Mouse (Mus musculus): ENCODE measurements around the gene Tekt2.

The Tekt2 gene

DNA sequence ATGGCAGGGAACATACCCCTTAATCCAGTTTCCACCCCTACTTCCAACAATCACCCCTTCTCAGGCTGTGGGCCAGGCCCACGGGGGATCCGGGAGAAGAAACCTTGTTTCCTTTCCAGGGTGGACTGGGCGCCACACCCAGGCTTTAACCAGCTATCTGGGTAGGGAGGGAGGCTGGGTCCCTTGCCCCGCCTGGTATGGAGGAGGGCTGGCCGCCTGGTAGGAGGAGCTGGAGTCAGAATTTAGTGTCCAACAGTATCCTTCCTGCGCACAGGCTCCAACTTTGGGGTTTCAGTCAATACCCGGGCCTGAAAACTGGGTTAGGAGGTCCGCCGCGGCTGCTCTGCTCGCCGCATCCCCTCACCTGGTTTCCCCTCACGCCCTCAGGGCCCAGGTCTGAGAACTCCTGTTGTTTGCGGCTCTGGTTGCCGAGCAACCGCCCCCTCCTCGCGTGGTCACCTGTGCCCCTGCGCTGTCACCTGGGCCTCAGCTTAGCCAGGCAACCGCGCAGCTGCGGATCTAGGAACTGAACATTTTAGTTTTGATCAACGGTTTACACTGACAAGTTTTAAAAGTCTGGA lies at the start of gene Tekt2:
TSS of gene Tekt2 (minus strand) at position 408 of the 581 bp plus-strand sequence.
- peak; percentile 28 for DNase-seq

DNA sequence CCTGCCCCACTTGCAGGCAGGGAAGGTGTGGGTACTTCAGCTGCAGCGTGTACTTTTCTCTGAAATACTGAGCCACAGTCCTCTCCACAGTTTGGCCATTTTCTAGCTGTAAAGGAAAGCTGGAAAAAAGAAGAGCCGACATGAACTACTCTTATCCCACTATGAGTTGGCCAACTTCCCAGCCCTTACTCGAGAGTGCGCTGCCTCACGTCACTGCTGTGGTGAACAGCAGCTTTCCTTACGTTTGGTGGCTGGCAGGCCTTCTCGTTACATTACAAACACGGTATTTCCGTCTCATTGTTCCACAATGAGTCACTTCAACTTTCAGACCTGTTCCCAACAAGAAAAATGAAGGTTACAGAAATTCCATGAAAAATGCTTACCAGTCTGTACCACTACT lies 46.0 kb upstream of the Tekt2 start:
- DNase-seq = no peak

DNA sequence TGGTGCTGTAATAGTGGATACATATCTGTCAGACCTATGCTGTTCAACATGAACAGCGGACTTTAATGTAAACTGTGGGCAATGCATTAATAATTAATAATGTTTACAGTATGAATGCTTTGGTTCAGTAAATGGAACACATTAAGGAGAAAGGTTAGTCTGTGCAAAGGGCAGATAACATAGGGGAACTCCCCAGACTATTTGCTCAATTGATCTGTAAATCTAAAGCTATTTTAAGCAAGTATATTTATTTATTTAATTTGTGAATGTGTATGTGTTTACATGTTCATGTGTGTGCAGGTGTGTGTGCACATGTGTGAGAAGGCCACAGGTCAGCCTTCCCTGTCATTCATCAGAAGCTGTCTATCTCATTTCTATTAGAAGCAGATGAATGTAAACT lies 34.6 kb upstream of the Tekt2 start:
- no peak for DNase-seq

DNA sequence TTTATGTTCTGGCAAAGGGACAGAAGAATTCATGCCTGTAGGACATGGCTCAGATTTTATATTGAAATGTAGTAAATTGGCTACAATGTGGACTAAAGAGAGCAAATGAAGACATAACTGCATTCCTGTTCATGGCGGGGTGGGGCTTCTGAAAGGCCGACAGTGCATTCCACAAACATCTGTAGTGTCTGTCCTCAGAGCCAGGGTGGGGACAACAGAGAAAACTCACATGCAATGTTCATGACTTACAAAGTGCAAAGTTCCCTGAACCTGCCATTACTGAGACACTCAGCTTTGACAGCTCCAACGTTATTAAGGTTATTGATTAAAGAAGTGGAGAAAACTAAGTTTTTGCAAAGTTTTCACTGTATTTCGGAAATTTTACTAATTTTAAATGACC lies 18.0 kb upstream of the Tekt2 start:
- no peak for DNase-seq

DNA sequence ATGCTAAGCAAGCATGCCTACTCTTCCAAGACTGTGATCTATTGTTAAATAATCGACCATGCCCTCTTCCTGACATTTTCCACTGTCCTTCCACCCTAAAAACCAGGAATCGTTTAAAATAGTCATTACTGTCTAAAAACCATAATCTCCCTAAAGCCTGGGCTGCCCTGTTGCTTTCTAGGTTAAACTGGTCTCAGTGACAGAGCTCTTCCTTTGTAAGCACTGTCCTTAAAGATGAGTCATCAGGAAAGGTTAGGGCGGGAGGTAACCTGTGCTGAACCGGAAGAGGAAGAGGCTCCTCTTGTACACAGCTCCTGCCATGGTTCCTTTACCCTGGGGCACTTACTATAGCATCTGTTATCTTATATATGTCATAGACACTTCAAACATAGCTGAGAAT lies 14.0 kb upstream of the Tekt2 start:
- no peak for DNase-seq

DNA sequence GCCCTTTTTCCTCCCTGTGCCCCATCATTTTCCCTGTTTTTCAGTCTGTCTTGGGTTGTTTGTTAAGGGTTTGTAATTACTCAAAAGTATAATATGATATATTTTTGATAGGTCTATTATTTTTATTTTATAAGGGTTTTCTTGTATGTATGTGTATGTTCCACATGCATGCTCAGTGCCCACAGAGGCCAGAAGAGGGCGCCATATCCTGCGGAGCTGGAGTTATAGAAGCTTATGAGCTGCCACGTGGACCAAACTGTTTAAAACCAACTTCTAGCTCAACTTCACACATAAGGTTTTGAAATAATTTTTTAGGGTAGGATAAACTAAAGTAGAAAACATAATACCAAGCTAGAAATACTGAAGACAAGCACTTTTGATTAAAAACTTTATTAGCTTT lies 6.9 kb upstream of the Tekt2 start:
- peak; percentile 69 for DNase-seq

DNA sequence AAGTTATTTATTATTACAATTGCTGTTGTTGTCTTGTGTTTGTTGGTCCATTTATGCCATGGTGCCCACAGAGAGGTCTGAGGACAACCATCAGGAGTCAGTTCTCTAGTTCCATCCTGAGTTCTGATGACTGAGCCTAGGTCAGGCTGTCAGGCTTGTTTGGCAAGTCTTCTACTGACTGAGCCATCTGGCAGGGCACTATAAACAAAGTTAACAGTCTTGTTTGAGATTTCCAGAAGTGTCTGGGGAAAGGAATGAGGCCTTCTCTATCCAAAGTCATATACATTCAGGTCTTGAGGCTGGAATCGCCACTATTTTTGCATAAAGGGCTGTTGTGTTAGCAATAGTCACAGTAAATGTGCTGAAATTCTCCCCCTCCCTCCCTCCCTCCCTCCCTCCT lies 6.3 kb upstream of the Tekt2 start:
- DNase-seq = no peak

DNA sequence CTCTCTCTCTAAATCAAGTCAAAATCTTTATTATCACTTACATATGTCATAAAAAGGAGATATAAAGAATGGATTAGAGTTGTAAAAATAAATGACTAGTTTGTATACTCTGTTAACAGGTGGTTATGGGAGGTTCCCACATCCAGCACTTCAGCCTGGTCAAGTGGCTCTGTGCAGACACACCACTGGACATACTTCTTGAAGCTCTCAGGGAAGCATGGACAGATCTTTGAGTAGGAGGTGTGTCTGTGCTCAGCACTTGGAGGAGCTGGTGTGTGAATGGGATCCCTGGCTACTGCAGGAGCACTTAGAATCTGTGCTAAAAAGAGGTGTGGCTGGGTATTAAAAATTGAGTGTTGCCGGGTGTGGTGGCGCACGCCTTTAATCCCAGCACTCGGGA lies 4.8 kb upstream of the Tekt2 start:
- DNase-seq = no peak

DNA sequence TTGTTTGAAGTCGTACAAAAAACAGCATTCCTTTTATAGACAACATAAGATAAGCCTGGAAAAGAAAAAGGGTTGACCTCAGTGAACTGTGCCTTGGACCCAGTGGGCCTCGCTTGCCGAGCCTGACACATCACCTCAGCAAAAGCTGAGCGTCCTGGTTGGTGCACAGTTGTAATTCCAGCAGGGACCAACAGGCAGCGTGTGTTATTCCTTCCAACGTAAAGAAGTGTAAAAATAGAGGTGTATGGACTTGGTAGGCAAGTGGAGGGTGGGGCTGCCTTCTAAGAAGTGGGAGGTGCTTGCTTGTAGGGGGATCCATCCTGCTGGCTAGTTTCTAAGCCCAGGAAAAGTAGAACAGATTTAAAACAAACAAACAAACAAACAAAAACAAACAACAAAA lies 548 bp upstream of the Tekt2 start:
- DNase-seq = no peak

DNA sequence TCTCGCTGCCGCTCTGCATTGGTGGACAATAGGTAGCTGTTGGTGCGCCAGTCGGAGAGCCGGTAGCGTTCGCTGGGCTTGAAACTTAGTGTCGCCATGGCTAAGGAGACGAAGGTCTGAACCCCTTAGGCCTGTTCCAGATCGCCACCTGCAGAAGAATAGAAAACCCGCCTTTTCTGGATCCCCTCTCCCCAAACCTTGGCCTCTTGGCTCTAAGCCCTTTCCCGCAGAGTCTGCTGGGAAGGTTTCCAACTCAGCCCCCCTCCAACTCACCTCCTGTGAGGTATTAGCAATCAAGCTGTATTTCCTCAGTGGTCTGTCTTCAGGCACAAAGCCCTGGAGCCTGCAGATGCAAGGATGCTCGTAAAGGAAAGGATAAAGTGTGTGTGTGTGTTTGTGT lies 627 bp downstream of the Tekt2 start:
- DNase-seq = no peak

DNA sequence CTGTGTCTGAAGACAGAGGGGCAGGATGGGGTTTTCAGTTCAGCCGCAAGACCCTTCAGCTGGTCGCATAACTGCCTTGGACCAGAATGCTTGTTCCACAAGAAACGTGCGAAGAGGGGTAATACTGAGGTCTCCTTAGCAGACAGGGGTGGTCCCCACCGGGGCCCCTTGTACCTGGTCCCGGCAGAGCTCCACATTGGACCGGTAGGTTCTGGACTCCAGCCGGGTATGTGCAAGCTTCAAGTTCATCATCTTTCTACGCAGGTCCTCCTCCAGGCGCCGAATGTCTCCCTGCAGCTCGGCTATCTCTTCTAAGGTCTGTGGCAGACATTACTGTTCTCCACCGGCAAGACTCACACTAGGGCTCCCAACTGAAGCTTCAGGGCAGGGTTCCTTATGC lies 2.8 kb downstream of the Tekt2 start:
- no peak for DNase-seq

DNA sequence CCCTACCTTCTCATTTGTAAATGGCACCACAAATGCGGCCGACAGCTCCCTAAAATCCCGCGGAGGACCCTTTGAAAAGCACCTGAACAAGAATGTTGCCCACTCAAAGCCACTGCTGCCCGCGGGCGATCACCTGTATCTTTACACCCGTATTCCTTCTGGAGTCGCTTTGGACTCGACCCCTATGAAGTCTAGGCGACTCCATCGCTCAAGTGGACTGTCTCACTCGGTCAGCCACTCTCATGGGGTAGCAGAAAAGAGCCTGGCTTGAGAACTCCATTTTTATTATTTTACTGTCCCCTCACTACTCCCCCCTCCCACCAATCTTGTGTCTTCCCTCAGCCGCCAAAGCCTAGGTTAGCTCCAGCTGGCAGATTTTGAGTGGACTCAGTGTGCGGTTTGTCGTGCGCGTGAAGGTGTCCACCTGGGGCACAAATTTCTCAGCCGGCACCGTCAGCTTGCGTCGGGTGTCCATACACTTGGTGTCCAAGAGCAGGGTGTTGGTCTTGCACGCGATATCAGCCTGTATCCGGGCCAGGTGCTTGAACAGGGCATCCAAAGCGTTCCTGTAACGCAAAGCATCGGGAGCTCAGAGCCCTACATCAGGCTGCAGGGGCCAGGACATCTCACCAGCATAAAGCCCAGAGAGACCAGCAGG lies 3.5 kb downstream of the Tekt2 start:
- peak; percentile 40 for DNase-seq

DNA sequence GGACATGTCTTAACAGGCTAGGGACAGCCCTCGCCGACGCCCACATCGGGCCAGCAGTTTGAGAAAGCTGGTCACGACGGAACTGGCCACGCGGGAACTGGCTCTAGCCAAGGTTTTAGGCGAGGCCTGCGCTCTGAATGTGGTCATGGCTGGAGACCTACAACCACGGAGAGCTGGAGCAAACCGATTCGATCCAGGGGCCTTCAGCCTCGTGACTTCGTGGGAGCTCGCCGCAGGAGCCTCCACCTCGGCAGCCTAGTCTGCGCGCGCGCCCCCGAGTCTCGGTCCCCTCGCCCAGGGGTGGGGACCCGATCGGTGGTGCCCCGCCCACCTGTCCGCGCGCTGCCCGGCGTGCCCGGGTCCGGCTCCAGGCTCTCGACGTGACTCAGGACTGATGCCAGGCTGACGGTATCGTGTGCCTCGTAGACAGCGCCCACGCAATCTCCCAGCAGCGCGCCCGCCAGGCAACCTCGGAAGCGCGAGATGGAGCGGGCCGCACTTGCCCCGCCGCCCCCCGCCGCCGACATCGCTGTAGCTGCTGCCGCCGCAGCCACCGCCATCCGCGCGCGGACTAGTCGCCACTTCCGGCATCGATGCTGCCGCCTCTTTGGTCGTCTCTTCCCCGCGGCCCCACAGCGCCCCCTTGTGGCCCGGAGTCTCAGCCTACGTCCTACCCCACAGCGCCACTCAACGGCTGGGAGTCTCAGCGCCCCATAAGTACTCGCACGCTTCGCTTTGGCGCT lies 4.2 kb downstream of the Tekt2 start, which contains the start of gene Adprhl2:
TSS of gene Adprhl2 (minus strand) at position 593 of the 743 bp plus-strand sequence.
- DNase-seq = peak; percentile 100

DNA sequence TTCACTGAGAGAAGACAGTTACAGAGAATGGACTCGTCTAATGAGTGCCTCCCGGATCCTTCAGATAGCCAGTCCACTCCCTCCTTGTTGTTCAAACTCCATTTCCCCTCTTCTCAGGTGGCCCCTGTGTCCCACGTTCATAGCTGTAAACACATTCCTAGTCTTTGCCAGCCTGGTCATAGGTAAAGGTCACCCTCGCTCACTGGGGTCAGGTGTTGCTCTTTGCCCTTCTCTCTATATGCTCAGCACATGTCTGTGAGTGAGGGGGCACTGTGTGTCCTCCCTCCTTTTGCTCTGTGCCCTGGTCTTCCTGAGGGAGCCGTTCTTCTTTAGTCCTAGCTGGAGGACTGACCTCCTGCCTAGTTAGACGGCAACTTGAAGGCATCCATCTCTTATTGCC lies 5.7 kb downstream of the Tekt2 start:
- DNase-seq = no peak

DNA sequence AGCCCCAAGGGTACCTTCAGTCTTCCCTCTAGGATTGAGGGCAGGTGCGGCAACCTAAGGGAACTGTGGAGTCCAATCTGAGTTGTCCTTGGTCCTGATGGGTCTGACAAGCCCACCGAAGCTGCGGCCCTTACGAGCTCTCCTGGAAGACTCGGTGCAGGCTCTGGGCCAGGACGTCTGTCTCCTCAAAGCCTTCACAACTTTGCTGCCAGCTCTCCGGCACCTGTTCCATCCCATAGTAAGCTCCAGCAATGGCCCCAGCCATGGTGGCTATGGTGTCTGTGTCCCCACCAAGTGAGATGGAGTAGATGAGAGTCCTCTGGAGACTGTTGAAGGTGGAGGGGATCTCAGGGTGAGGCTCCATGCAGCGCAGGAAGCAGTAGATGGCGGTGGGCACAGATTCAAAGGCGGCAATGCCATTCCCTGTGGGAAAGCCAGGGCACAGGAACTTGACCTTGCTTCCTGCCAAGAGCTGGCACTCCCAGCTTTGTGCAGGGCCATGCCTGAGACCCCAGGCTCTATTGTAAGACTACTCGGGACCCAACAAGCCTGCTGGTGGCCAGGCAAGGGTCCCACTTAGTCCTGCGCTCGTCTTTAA lies 8.9 kb downstream of the Tekt2 start:
- DNase-seq = no peak

DNA sequence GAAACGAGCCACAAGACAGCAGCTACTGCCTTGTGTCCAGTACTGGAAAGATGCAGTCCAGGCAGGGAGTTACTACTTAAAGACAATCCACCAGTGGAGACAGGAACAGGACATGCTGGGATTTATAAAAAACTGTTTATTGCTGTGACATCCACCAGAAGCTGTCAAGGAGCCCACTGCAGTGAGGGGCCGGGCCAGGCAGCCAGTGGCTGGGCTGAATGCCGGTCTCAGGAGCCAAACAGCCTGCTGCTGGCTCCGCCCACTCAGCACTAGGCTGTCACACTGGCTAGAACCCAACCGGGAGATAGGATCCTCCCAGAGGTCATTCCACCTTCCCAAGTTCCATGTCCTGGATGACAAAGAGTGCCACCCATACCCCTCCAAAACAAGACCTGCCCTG lies 9.6 kb downstream of the Tekt2 start:
- DNase-seq = no peak

DNA sequence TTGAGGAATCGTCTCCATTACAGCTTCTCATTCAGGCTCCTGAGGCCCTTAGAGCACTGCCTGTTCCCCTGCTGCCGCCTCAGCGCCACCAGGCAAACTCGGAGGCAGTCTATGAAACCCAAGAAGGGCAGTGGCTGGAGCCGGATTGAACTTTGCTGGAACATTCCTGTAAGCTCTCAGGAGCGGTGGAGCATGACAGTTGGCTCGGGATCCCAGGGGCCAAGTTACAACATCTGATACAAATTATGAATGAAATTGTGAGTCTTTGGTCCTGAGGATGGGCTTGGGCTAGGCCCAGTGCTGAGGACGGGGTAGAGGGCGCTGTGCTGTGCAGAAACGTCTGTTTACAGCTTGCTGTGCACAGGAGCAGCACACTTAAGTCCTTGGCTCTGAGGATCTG lies 11.1 kb downstream of the Tekt2 start:
- DNase-seq = no peak

DNA sequence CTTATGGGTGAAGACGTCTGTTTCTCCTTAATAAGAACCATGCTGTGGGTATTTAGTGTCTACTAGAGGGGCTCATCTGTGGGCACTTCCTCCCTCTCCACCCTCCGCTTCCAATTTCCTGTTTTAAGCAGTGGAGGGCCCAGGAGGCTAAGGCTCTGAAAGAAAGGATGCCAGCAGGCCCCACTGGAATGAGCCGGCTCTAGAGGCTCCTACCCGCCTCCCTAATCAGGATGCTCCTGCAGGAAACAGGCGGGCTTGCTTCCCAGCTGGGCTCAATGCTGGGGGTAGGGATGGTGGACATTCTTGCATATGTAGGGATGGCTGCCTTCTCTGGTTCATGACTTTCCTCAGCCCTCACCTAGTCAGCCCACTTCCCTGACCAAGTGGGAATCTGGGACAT lies 12.3 kb downstream of the Tekt2 start:
- DNase-seq = no peak

DNA sequence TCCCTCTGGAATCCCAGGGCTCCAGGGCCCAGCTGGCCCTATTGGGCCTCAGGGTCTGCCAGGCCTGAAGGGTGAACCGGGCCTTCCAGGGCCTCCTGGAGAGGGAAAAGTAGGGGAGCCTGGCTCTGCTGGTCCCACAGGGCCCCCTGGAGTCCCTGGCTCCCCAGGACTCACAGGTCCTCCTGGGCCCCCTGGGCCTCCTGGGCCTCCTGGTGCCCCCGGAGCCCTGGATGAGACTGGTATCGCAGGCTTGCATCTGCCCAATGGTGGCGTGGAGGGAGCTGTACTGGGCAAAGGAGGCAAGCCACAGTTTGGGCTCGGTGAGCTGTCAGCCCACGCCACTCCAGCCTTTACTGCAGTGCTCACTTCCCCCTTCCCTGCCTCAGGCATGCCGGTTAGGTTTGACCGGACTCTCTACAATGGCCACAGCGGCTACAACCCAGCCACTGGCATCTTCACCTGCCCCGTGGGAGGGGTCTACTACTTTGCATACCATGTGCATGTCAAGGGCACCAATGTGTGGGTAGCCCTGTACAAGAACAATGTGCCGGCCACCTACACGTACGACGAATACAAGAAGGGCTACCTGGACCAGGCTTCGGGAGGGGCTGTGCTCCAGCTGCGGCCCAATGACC lies 13.8 kb downstream of the Tekt2 start:
- no peak for DNase-seq

DNA sequence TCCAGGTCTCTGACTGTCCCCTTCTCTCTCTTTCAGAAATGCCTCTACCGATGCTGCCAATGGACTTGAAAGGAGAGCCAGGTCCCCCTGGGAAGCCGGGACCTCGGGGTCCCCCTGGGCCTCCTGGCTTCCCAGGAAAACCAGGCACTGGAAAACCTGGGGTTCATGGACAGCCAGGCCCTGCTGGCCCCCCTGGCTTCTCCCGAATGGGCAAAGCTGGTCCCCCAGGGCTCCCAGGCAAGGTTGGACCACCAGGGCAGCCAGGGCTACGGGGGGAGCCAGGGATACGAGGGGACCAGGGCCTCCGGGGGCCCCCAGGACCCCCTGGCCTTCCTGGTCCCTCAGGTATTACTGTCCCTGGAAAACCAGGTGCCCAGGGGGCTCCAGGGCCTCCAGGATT lies 15.1 kb downstream of the Tekt2 start:
- no peak for DNase-seq

DNA sequence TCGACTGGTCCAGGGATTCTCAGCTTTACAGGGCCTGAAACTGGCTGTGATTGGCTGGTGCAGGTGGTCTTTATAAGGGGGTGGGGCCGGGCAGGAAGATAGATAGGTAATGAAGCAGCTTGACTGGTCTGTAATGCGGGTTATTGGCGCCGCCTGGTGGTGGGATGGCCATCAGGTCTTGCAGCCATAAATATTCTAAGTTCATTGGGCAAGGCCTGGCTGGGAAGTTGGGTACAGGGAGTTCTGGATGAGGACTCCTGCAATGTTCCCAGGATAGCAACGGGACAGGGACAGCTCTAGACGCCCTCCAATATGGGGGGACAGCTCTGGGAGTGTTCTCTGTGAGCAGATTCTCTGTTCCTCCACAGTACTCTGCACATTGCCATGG lies 15.6 kb downstream of the Tekt2 start:
- DNase-seq = peak; percentile 93

DNA sequence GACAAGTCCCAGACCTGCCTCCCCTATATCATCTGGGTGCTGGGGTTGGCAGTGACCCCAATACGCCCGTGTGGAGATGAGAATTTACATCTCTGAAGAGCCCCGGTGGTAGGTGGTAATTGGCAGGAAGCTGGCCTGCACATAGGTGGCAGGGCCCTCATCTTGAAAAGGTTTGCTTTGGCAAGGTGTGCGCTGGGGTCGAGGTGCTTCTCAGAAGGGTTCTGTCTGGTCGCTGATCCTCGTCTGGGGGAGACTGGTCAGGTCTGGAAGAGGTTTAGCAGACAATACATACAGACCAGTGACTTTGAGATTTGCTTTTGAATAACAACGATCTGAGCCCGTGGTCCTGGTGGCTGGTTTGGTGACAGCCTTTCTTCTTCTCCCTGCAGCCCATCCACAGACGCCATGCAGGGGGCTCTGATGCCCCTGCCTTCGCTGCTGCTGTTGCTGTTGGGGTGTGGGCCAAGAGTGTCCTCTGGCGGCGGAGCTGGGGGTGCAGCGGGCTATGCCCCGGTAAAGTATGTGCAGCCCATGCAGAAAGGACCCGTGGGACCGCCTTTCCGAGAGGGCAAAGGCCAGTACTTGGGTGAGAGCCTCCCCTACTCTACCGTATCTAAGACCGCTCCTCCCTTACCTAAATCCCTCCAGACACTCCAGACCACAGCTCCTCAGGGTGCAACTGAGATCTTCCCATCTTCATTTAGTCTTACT lies 16.1 kb downstream of the Tekt2 start:
- DNase-seq = peak; percentile 67

DNA sequence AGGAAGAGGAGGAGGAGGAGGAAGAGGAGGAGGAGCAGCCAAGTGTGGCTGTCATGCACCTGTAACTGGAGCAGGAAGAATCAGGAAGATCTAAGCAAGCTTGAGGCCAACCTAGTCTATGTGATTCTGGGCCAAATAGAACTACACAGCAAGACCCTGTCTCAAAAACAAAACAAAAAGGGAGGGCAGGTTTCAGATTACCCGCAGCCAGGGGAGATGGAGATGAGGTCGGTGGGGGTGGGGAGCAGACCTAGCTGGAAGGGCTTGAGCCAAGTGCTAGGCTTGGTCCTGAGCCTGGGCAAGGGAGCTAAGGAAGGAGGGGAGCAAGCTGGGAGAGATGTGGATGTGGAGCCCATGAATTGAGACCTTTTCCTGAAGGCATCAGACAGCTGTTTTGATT lies 18.7 kb downstream of the Tekt2 start:
- no peak for DNase-seq
